Mouse (Mus musculus): ENCODE measurements around the gene Cdk2ap2.

DNA sequence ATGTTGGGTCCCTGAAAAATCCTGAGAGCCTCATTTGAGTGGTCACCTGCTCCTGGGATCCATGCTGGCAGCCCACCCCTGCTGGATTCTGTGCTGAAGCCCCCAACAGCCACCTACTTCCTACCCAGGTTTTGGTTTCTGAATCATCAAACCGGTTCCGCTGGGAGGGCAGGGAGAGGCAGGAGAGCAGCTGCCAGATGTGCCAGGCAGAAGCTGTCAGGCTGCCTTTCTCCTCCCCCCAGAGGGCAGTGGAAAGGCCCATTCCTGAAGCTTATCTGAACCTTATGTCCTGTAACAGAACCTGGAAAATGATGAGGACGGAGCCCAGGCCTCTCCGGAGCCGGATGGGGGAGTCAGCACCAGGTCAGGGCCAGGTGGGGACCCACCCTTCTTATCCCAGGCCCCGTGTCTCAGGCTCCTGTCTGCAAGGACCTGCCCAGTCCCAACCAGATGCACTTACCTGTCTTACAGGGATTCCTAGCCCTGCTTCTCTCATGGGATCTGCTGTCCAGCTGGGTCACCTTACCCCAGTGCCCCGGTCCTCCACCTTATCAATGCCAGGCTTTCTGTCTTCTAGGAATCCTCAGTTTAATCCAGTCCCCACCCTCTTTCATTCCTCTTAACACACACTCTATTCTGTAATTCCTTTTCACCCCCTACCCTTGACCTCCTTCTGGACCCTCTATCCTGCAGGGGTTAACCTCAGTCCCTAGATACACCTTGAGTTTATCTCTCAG lies 29.9 kb downstream of the Cdk2ap2 start:
- TF ChIP-seq CTCF (IDR thresholded peaks at IDR 0.05; ENCODE audit: extremely low read depth, insufficient read depth, insufficient read length, insufficient replicate concordance) = no peak
- no peak for TF ChIP-seq POLR2A (IDR thresholded peaks at IDR 0.05; ENCODE audit: low read depth, low read length)
